25 mouse cellular contexts compared by ENCODE assay signal in the genomic region with DNA sequence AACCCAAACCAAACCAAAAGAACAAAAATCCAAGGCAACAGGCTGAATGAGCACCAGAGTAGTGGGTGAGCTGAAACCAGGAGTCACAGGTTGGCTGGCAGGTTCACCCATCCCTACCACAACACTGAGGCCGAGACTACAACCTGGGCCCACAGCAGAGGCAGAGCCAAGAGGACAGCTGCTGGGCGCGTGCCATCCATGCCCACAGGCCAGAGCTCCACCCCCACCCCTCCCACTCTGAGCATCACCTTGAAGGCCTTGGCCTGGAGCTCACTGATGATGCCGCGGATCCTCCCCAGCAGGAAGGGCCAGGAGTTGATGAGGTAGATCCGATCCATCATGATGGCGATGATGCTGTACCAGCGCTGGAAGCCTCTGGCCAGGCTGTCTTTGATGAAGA. TPM values are rescaled to one million over a fixed set of nuclear protein-coding genes. Genes with fewer than 3 reads are reported as not detected.
"Had no signal": no experiment of that assay in that cellular context is flagged by ENCODE, and none has a peak within 500 bp of the region (broad histone marks: within the 10 kb centered on the region; RNA-seq: fewer than 3 reads in every experiment).

No protein-coding gene starts in this region.

- H3K27me3 ChIP-seq: heart, embryonic 12.5 days; hindbrain, embryonic 13.5 days; hindbrain, embryonic 15.5 days; limb, embryonic 12.5 days; liver, embryonic 13.5 days; liver, embryonic 15.5 days had no signal

- H3K9me3 ChIP-seq: heart, embryonic 10.5 days; heart, embryonic 12.5 days; hindbrain, embryonic 13.5 days; hindbrain, embryonic 15.5 days; limb, embryonic 10.5 days; limb, embryonic 12.5 days; liver, embryonic 13.5 days; liver, embryonic 15.5 days had no signal

- H3K9ac ChIP-seq: heart, embryonic 12.5 days; hindbrain, embryonic 13.5 days; hindbrain, embryonic 15.5 days; limb, embryonic 12.5 days; liver, embryonic 13.5 days; liver, embryonic 15.5 days; liver, postnatal 0 days had no signal

- H3K27ac ChIP-seq: heart, embryonic 10.5 days; hindbrain, embryonic 13.5 days; hindbrain, embryonic 15.5 days; hindbrain, postnatal 0 days; layer of hippocampus, adult 2 months; left cerebral cortex, adult 2 months; limb, embryonic 10.5 days; limb, embryonic 12.5 days; liver, embryonic 13.5 days; liver, embryonic 15.5 days had no signal

- H3K4me3 ChIP-seq: heart, embryonic 10.5 days; heart, embryonic 12.5 days; hindbrain, embryonic 13.5 days; hindbrain, embryonic 15.5 days; layer of hippocampus, adult 2 months; left cerebral cortex, adult 2 months; limb, embryonic 10.5 days; limb, embryonic 12.5 days; liver, embryonic 13.5 days; liver, embryonic 15.5 days had no signal

- H3K4me1 ChIP-seq: heart, embryonic 10.5 days; heart, embryonic 12.5 days; hindbrain, embryonic 13.5 days; hindbrain, embryonic 15.5 days; limb, embryonic 10.5 days; limb, embryonic 12.5 days; liver, embryonic 13.5 days; liver, embryonic 15.5 days had no signal

- H3K4me2 ChIP-seq: heart, embryonic 12.5 days; hindbrain, embryonic 13.5 days; hindbrain, embryonic 15.5 days; limb, embryonic 12.5 days; liver, embryonic 13.5 days; liver, embryonic 15.5 days had no signal

- DNase-seq: gastrocnemius, postnatal 14 days; gastrocnemius, postnatal 36 days; heart, adult 18-20 months; heart, postnatal 10 days; heart, postnatal 36 days; kidney, adult 11 months; kidney, adult 2 months; kidney, postnatal 10 days; kidney, postnatal 4 days; liver; liver, embryonic 13.5 days; liver, postnatal 0 days had no signal

- ATAC-seq: hindbrain, postnatal 0 days; intestine, embryonic 16.5 days; liver, postnatal 0 days had no signal

RNA-seq across cellular contexts. Expression of a gene that starts 14.4 kb away (rescaled TPM):
- total RNA-seq: gastrocnemius, adult 18-20 months; gastrocnemius, adult 8-10 months; gastrocnemius, postnatal 36 days had no signal
